Mouse (Mus musculus) ES-Bruce4 (cell line): ENCODE measurements around the gene Mnd1. TPM values are rescaled to one million over a fixed set of nuclear protein-coding genes. Genes with fewer than 3 reads are reported as not detected.
A peak's percentile ranks its signal among the peaks of the same experiment; 100 is the strongest.

Experiments
- H3K27ac ChIP-seq: 2 replicates; pipeline ENCODE4 v1.5.1; 2012; ENCODE audit warnings: low read length, inconsistent platforms; ENCODE audit not compliant: insufficient read depth
- H3K27me3 ChIP-seq: 2 replicates; pipeline ENCODE4 v1.6.1; 2012; ENCODE audit warnings: mild to moderate bottlenecking, low read length, inconsistent platforms; ENCODE audit not compliant: control insufficient read depth, poor library complexity, insufficient read depth, severe bottlenecking
- H3K36me3 ChIP-seq: 2 replicates; pipeline ENCODE4 v1.6.1; 2012; ENCODE audit warnings: inconsistent platforms, mild to moderate bottlenecking, low read length, moderate library complexity; ENCODE audit not compliant: control insufficient read depth, poor library complexity, insufficient read depth, severe bottlenecking
- H3K4me1 ChIP-seq: one replicate; pipeline ENCODE4 v1.8.1; 2011; ENCODE audit warnings: low read length; ENCODE audit not compliant: control insufficient read depth, insufficient read depth
- H3K4me3 ChIP-seq: 2 replicates; pipeline ENCODE4 v1.5.1; 2011; ENCODE audit warnings: low read depth, mild to moderate bottlenecking, low read length
- H3K9ac ChIP-seq: 2 replicates; pipeline ENCODE4 v1.6.1; 2012; ENCODE audit warnings: low read depth, mild to moderate bottlenecking, inconsistent platforms; ENCODE audit not compliant: poor library complexity, severe bottlenecking
- H3K9me3 ChIP-seq: replicated peaks from 2 replicates; pipeline ENCODE4 v1.6.1; 2012; ENCODE audit warnings: mild to moderate bottlenecking, low read length, inconsistent platforms; ENCODE audit not compliant: control insufficient read depth, poor library complexity, insufficient read depth, severe bottlenecking
- CTCF ChIP-seq: IDR thresholded peaks from one replicate; pipeline ENCODE4 v1.8.1; 2011; ENCODE audit warnings: low read depth, low read length
- EP300 ChIP-seq: IDR thresholded peaks from 2 replicates; pipeline ENCODE4 v1.6.1; 2011; ENCODE audit warnings: low read depth, low read length; ENCODE audit not compliant: insufficient read depth
- POLR2A ChIP-seq: IDR thresholded peaks from one replicate; pipeline ENCODE4 v1.8.1; 2011; ENCODE audit warnings: low read length; ENCODE audit not compliant: insufficient read depth
- polyA plus RNA-seq: library from polyadenylated mRNA; stranded (reverse); fragments of >200 nt; gene quantifications from 2 replicates; pipeline ENCODE4 v1.2.4, GENCODE M21; 2011; ENCODE audit warnings: low read depth; ENCODE audit not compliant: missing spikeins, insufficient read depth, insufficient read length

Mnd1 gene
- polyA plus RNA-seq, 1 experiment, result 43.8 TPM

GRCm38 (mm10) chr3:84156105-84156504 is 519 bp upstream of the Mnd1 start:
- Histone ChIP-seq H3K4me1 (no peaks in the 10 kb centered on the region), H3K27me3 (no peaks in the 10 kb centered on the region), H3K9me3 (no peaks in the 10 kb centered on the region), H3K4me3 (no peak overlapping the region), H3K9ac (no peak overlapping the region), H3K36me3 (no peaks in the 10 kb centered on the region), H3K27ac (no peak overlapping the region)
- TF ChIP-seq CTCF (no peak), EP300 (no peak), POLR2A (no peak)

DNA sequence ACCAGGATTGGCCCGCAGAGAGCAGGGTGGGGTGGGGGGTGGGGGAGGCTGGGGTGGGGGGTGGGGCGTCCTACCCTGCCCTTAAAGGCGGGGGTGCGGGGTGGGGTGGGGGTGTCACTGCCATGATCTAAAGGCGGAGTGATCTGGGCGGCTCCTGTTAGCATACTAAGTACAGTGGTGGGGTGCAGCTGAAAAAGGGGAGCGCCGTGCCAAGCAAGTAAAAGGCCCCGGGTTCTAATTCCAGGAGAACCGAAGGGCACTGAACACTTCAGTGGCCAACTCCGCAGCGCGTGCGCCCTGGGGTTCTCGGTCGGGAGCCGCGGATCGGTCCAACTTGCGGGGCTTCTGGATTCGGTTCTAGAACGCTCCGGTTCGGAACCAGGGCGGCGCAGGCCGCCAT is 440 bp downstream of the Mnd1 start:
- TF ChIP-seq POLR2A, result no peak
- Histone ChIP-seq H3K27ac (peak overlapping the region; percentile 36; the same call in 1 of the 2 replicates), H3K9me3 (peaks cover 6% of the 10 kb centered on the region), H3K27me3 (no peaks in the 10 kb centered on the region), H3K9ac (peak overlapping the region; percentile 89), H3K4me1 (no peaks in the 10 kb centered on the region), H3K36me3 (no peaks in the 10 kb centered on the region), H3K4me3 (peak overlapping the region; percentile 53)

DNA sequence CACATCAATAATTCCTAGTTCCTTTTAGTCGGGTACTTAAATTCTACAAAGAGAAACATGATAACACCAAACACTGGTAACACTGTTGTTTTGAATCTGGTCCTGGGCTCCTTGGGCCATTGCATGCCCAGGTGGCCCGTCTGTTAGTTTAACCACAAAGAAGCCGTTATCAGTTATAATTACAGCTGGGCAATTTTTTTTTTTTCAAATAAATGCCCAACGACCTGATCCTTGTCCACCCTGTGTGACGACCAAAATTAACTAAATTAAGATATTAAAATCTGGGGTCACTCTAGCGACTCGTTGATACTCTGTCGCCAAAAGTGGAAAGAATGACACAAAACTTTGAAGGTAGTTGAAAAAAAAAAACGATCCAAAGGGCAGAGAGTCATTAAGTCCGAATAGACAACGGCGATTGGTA is 855 bp downstream of the Mnd1 start:
- peak overlapping the region; percentile 89 for H3K9ac ChIP-seq

DNA sequence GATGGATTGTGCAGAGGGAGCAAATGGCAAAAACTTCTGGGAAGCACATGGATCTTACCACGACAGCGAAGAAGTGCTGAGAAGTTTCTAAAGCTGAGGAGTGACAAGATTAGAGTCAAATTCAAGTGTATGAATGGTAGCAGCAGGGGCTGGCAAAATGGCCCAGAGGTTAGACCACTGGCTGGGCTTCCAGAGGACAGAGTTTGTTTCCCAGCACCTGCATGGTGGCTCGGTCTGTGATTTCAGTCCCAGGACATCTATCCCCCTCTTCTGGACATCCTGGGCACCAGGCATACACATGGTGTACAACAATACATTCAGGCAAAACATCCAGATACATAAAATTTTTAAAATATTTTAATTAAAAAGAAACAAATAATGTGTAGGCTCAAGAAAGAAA is 5.8 kb downstream of the Mnd1 start:
- TF ChIP-seq EP300, result no peak
- peak; percentile 2 for TF ChIP-seq CTCF
- TF ChIP-seq POLR2A, result no peak
- Histone ChIP-seq H3K9ac (no peak overlapping the region), H3K4me1 (no peaks in the 10 kb centered on the region), H3K27ac (no peak overlapping the region), H3K4me3 (no peak overlapping the region), H3K9me3 (peaks cover 12% of the 10 kb centered on the region), H3K36me3 (no peaks in the 10 kb centered on the region), H3K27me3 (no peaks in the 10 kb centered on the region)

More for the DNA sequence above, 855 bp downstream of the Mnd1 start:
- H3K27ac ChIP-seq, result no peak overlapping the region
- H3K4me3 ChIP-seq, result no peak overlapping the region
- H3K27me3 ChIP-seq, result no peaks in the 10 kb centered on the region
- no peaks in the 10 kb centered on the region for H3K4me1 ChIP-seq
- TF ChIP-seq POLR2A (no peak), CTCF (no peak), EP300 (no peak)
- peaks cover 9% of the 10 kb centered on the region for H3K9me3 ChIP-seq
- H3K36me3 ChIP-seq, result no peaks in the 10 kb centered on the region

DNA sequence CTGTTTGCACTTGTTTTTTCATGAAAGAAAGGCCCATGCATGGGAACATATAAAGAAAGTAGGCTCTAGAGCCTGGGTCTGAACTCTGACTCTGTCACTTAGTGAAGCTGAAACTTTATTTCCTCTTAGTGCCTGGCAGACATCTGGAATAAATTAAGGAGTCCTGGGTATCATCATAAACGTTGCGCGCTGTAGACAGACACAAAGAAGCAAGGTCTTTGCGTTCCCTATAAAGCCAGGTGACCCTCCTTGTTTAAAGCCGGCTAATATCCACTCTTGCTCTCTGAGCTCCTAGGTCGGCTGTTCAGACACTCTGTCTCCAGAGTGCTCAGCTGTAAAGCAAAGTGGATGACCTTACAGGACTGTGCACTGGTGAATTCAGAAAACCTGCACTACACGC is 14.6 kb downstream of the Mnd1 start:
- no peak overlapping the region for H3K4me3 ChIP-seq
- no peak overlapping the region for H3K9ac ChIP-seq
- no peaks in the 10 kb centered on the region for H3K9me3 ChIP-seq
- TF ChIP-seq EP300, result no peak
- no peak for TF ChIP-seq POLR2A
- no peak for TF ChIP-seq CTCF
- no peak overlapping the region for H3K27ac ChIP-seq
- no peaks in the 10 kb centered on the region for H3K36me3 ChIP-seq
- no peaks in the 10 kb centered on the region for H3K27me3 ChIP-seq
- no peaks in the 10 kb centered on the region for H3K4me1 ChIP-seq

- Histone ChIP-seq H3K27me3 (no peaks in the 10 kb centered on the region), H3K9me3 (no peaks in the 10 kb centered on the region), H3K36me3 (no peaks in the 10 kb centered on the region), H3K4me3 (no peak overlapping the region), H3K9ac (no peak overlapping the region), H3K4me1 (no peaks in the 10 kb centered on the region), H3K27ac (no peak overlapping the region)
- TF ChIP-seq POLR2A, result no peak
- no peak for TF ChIP-seq EP300
- no peak for TF ChIP-seq CTCF
Observed at GRCm38 (mm10) chr3:84136509-84136908, 19.1 kb downstream of the Mnd1 start.

DNA sequence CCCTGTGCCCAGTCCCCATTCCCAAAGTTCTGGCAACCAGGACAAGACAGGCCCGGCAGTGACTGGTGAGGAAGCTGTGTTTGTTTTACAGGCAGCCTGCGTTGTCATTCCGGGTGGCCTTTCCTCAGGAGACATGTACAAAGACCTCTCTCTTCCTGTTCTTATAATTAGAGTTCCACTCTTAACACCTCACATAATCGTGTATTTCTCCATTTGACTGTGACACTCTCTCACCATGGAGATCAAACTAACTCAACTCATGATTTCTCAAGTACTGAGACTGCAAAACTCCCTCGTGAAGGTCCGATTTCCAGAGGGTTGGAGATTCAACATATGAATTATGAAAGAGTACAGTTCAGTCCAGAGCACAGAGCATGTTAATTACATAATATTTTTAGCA is 19.7 kb downstream of the Mnd1 start:
- no peak overlapping the region for H3K4me3 ChIP-seq
- no peak for TF ChIP-seq EP300
- no peak for TF ChIP-seq POLR2A
- TF ChIP-seq CTCF, result no peak
- H3K9me3 ChIP-seq, result no peaks in the 10 kb centered on the region
- no peaks in the 10 kb centered on the region for H3K27me3 ChIP-seq
- H3K9ac ChIP-seq, result no peak overlapping the region
- no peaks in the 10 kb centered on the region for H3K36me3 ChIP-seq
- no peak overlapping the region for H3K27ac ChIP-seq
- no peaks in the 10 kb centered on the region for H3K4me1 ChIP-seq
